Mouse (Mus musculus) kidney, adult 2 months (tissue): ENCODE measurements around the gene Lcn9.

Experiments used
- CTCF ChIP-seq: fragments of 200-500 bp; conservative IDR thresholded peaks from 2 replicates; pipeline ENCODE4 v1.5.1; 2011; ENCODE audit warnings: low read depth, mild to moderate bottlenecking, control low read depth, low read length, moderate library complexity, mixed read lengths; ENCODE audit not compliant: insufficient read depth, insufficient read length
- POLR2A ChIP-seq: fragments of 200-500 bp; IDR thresholded peaks from one replicate; pipeline ENCODE4 v1.6.1; 2011; ENCODE audit warnings: low read depth, low read length, control low read depth

GRCm38 (mm10) chr2:25789092-25789491, 33.9 kb upstream of the Lcn9 start:
- TF ChIP-seq POLR2A: no peak
- TF ChIP-seq CTCF: no peak
